Mouse (Mus musculus): ENCODE measurements at regions not wholly inside any gene's neighbourhood (a gene's known extent, or its start where the extent isn't known, plus 50 kb on each side); places are given as distances from the start of the nearest gene placed in this dataset.

GRCm38 (mm10) chr3:115819401-115820138 is 68.1 kb upstream of the Dph5 start:
- TF ChIP-seq TAL1 (IDR thresholded peaks at IDR 0.05; ENCODE audit: low read length) (no peak), GATA1 (IDR thresholded peaks at IDR 0.05; ENCODE audit: low read length) (no peak)
